Mouse (Mus musculus) left cerebral cortex, postnatal 14 days (tissue): Measurements from ENCODE around the gene Lsm7. TPM values are rescaled to one million over a fixed set of nuclear protein-coding genes. Genes with fewer than 3 reads are reported as not detected.

Experiments
- DNase-seq, 2 experiments: peaks; one replicate each; pipeline ENCODE4 v3.0.0; 2021 to 2022; ENCODE audit warnings: low spot score in 2 of 2, mixed read lengths in 1 of 2
- intact Hi-C: fragments of 180-260 bp; cut with DNase I; formaldehyde crosslinking; loops from one replicate; pipeline ENCODE4 v1.15.1; 2025
- microRNA-seq, 2 experiments: library from miRNA; unstranded; fragments of <30 nt; microRNA quantifications; one replicate each; pipeline ENCODE4 v1.2.0; 2022
- total RNA-seq, 2 experiments: library from RNA; stranded (reverse); gene quantifications; 2 replicates each; pipeline ENCODE4 v1.2.3; 2021

The Lsm7 gene
- total RNA-seq, 2 experiments from 2014 or later, result 46.4 to 52.7 TPM

GRCm38 (mm10) chr10:80805322-80805721, 49.7 kb downstream of the Lsm7 start:
- no peak for DNase-seq

GRCm38 (mm10) chr10:80804916-80805315, 50.1 kb downstream of the Lsm7 start, which contains the start of gene Amh:
Amh (plus strand) TSS chr10:80805243.
- intact Hi-C loops, result loop anchor here (5.0 kb wide), 1 partner anchor 72 kb away; no protein-coding TSS in a partner anchor

More at GRCm38 (mm10) chr10:80805322-80805721, 49.7 kb downstream of the Lsm7 start:
- intact Hi-C loops, result loop anchor here (5.0 kb wide), 1 partner anchor 72 kb away; no protein-coding TSS in a partner anchor

GRCm38 (mm10) chr10:80804340-80804739, 50.7 kb downstream of the Lsm7 start:
- intact Hi-C loops, result no loop called here
- DNase-seq, result no peak

More at GRCm38 (mm10) chr10:80804916-80805315, 50.1 kb downstream of the Lsm7 start, which contains the start of gene Amh:
- no peak for DNase-seq

GRCm38 (mm10) chr10:80802996-80803395, 52.0 kb downstream of the Lsm7 start:
- DNase-seq, result no peak
- intact Hi-C loops, result no loop called here

Small RNA genes lying within 50 kb of the gene (microRNA-seq; reads per million reads assigned to microRNA genes)
- gene Mir1982, result 4.0 to 5.0 reads per million in 2 experiments

Other genes with a start within 250 kb of the Lsm7 start
- 1 to 10 TPM; 2.6 to 2.8 TPM for gene Gm49322, start 249.2 kb downstream of the Lsm7 start, total RNA-seq
- 100 to 1,000 TPM; 188 to 196 TPM for gene Csnk1g2, start 232.4 kb downstream of the Lsm7 start, total RNA-seq
- gene Btbd2, start 198.1 kb downstream of the Lsm7 start, total RNA-seq, result 10 to 100 TPM; 88.3 to 93.5 TPM
- gene Mknk2, start 177.1 kb downstream of the Lsm7 start, total RNA-seq, result 10 to 100 TPM; 38.4 to 46.7 TPM
- 10 to 100 TPM; 15.0 to 20.2 TPM for gene Mob3a, start 153.2 kb downstream of the Lsm7 start, total RNA-seq
- 10 to 100 TPM; 52.8 to 55.3 TPM for gene Izumo4, start 153.0 kb downstream of the Lsm7 start, total RNA-seq
- 100 to 1,000 TPM; 143 to 147 TPM for gene Ap3d1, start 112.9 kb downstream of the Lsm7 start, total RNA-seq
- 10 to 100 TPM; 59.1 to 66.7 TPM for gene Dot1l, start 100.0 kb downstream of the Lsm7 start, total RNA-seq
- gene Sf3a2, start 57.0 kb downstream of the Lsm7 start, total RNA-seq, result 10 to 100 TPM; 42.7 to 43.6 TPM
- 10 to 100 TPM; 60.0 to 62.8 TPM for gene Plekhj1, start 56.6 kb downstream of the Lsm7 start, total RNA-seq
- gene Amh, start 50.0 kb downstream of the Lsm7 start, total RNA-seq, result 1 to 10 TPM; 1.6 to 1.9 TPM
- gene Jsrp1, start 41.7 kb downstream of the Lsm7 start, total RNA-seq, result 1 to 10 TPM; 2.5 to 2.9 TPM
- 100 to 1,000 TPM; 433 to 483 TPM for gene Oaz1, start 28.6 kb downstream of the Lsm7 start, total RNA-seq
- 10 to 100 TPM; 30.0 to 33.0 TPM for gene Lingo3, start 11.2 kb downstream of the Lsm7 start, total RNA-seq
- 10 to 100 TPM; 81.8 to 89.3 TPM for gene Sppl2b, start 66 bp upstream of the Lsm7 start, total RNA-seq
- under 1 TPM; 0.13 to 0.18 TPM for gene Tmprss9, start 16.6 kb upstream of the Lsm7 start, total RNA-seq
- 100 to 1,000 TPM; 145 to 157 TPM for gene Timm13, start 45.8 kb upstream of the Lsm7 start, total RNA-seq
- gene Lmnb2, start 63.0 kb upstream of the Lsm7 start, total RNA-seq, result 10 to 100 TPM; 19.7 to 20.1 TPM
- gene Gadd45b, start 74.9 kb upstream of the Lsm7 start, total RNA-seq, result 10 to 100 TPM; 11.9 to 12.5 TPM
- 100 to 1,000 TPM; 120 to 135 TPM for gene Gng7, start 159.7 kb upstream of the Lsm7 start, total RNA-seq
- gene Diras1, start 170.5 kb upstream of the Lsm7 start, total RNA-seq, result 100 to 1,000 TPM; 113 to 117 TPM
- gene Slc39a3, start 182.2 kb upstream of the Lsm7 start, total RNA-seq, result 10 to 100 TPM; 70.9 to 76.3 TPM
- 100 to 1,000 TPM; 178 to 186 TPM for gene Sgta, start 205.0 kb upstream of the Lsm7 start, total RNA-seq
- gene Thop1, start 214.8 kb upstream of the Lsm7 start, total RNA-seq, result 10 to 100 TPM; 51.1 to 51.2 TPM
- gene Creb3l3, start 243.7 kb upstream of the Lsm7 start, total RNA-seq, result under 1 TPM; 0.15 to 0.44 TPM